Mouse (Mus musculus): ENCODE measurements around the gene Mt1.

Gene Mt1

DNA sequence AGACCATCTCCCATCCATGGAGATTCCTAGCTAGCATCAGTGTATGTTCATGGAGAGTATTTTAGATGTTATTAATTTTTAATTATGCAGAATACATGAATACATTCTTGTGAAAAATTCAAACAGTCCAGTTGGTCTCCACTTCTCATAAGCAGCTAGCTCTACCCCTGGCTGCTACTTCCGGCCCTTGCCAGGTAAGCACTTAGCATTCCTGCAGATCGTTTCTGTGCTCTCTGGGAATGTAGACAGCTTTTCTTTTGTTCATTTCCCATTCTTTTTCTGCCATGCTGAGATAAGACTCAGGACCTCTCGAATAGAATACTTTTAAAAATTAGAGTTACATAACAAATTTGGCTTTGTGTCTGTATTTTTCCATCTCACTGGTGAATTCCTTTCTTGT, 25.2 kb downstream of the Mt1 start:
- in situ Hi-C loops (cut with MboI, MseI), result loop anchor here (5.0 to 10.0 kb wide), 3 partner anchors 37 to 1849 kb away; partner anchors contain the start of gene Irx5

DNA sequence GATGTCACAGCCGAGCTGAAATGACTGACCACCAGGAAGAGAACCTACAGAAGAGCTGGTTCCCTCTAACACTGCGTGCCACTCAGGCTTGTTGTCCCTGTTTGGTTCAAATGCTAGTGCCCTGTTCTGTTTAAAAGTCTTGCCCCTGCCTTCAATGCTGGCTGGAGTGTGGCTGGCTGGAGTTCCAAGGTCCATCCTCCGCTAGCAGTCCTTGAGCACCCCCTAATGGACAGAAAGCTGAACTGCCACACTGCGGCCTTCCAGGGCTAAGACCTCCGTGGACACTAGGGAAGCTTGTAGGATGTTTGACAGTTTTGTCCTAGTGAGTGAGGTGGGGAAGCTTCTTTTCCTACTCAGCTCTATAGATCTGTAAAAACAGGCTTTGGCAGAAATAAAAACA, 26.9 kb downstream of the Mt1 start:
- in situ Hi-C loops (cut with MboI, MseI), result loop anchor here (10.0 kb wide), 1 partner anchor 1851 kb away; the partner anchor contains the start of gene Irx5

DNA sequence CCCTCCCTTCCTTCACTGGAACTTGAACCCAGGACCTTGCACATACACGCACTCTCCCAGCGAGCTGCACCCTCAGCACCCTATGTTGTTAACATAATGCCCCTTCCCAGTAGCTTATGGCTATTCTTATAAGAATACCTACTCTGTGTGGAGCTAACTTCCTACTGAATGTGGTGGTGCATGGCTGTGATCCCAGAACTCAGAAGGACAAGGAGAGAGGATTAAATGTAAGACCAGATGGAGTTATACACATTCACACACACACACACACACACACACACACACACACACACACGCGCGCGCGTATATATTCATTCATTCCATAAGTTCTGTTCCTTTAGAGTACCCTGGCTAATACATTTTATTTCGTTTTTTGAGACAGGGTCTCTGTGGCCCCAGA, 27.4 kb downstream of the Mt1 start:
- in situ Hi-C loops (cut with MboI, MseI), result loop anchor here (10.0 kb wide), 1 partner anchor 1851 kb away; the partner anchor contains the start of gene Irx5

DNA sequence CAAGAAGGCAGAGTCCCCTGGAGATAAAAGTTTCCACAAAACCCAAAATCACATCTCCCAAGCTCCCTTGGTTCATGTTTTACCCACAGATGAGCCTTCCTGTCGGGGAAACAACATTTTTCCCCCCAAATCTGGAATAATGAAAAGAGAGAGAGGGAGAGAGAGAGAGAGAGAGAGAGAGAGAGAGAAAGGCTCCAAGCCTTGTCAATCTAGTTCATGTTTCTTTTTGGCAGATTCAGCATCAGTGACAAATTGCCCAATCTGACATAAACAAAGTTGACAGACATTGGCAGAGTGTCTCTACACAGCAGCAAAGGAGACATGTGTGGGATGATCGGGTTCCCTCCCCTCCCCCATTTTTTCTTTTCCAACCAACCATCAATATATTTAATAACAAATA, 28.6 kb downstream of the Mt1 start:
- in situ Hi-C loops (cut with MboI, MseI), result loop anchor here (10.0 kb wide), 1 partner anchor 1853 kb away; the partner anchor contains the start of gene Irx5

DNA sequence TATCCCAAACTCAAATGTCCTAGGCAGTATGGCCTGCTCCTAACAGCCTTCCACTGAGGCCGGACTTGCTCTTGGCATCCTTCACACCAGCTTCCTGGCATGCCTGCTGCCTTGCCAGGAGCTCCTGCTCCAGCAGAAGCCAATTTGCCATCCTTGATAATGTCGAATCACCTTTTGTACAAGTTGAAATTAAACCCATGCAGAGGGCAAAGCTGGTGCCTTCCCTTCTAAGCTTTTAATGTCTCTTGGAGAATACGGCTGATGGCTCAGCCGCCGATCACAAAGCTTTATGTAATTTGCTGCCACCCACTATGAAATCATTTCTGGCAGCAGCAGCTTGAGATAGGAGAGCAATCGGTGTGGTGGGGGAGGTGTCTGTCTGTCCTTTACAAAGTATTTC, 30.8 kb downstream of the Mt1 start:
- in situ Hi-C loops (cut with MboI, MseI), result loop anchor here (10.0 kb wide), 1 partner anchor 1855 kb away; the partner anchor contains the start of gene Irx5

DNA sequence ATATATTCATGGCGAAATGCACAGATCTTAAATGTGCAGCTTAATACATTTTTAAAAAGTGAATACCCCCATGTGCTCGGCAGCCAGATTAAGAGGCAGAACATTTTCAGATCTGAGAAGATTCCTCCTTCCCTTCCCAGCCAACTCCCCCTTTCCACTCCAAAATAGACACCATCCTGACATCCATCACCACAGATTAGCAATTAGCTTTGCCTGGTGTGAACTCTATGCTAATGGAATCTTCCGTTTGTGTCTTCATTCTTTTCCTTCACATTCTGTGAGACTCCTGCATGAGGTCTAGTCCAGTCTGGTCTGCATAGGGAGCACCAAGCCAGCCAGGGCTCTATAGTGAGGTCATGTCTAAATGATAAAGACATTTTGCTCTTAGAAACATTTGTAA, 31.3 kb downstream of the Mt1 start:
- in situ Hi-C loops (cut with MboI, MseI), result no loop called here

DNA sequence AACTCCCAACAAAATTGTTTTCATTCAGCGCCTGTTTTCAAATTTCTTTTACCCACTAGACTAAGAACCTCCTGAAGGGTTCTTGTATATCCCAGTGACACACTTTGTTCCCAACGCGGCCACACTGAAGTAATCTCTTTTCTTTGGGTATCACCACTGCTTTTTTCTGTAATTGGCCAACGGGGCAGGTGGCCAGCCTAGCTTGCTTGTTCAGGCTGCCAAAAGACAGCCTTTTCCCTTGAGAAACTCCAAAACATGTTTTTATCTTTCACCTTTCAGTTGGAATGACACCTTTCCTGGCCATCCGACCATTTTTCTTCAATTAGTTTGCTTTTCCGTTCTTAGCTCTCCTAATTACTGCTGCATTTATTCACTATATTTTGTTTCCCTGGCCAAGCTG, 34.9 kb downstream of the Mt1 start:
- in situ Hi-C loops (cut with MboI, MseI), result no loop called here

DNA sequence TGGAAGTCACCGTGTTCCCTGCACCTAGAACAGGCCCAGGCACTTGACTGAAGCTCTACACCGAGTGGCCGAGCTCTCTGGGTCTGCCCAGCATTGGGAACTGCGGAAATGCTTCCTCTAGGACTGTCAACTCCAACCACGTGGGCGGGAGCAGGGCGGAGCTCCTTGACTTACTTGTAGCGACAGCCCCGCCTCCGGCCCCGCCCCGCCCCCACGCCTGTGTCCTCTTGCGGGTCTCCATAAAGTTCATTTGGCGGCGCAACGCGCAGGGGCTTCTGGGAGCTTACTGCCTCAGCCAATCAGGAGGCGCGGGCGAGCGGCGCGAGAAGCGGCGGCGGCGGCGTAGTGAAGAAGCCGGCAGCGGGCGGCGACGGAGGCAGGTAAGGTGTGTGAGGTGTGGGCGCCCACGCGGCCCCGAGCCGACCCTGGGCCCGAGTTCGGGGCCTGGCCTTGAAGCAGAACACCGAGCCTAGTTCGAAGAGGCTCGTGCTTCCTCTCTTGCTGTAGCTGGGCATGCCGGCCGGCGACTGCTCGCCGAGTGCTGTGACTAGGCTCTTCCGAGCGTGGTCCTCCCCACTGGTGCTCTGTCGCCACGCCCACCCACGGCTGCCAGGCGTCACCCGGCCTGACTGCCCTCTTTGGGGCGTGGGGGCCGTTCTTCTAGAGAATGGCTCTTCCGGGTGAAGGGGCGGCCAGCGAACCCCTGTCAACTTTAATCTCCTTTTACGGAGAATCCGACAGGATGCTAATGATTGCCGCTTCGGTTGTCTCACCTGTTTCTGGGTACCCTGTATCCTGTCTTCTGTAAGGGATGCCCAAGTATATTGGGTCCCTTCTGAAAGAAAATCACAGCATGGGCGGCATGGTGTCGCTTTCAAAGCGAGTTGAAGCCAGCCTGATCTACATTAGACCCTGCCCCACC, 35.6 kb downstream of the Mt1 start, which contains the start of gene Nup93:
Gene Nup93, plus strand, starts transcription at position 313 of the 922 bp plus-strand sequence.
- in situ Hi-C loops (cut with MboI, MseI), result no loop called here

DNA sequence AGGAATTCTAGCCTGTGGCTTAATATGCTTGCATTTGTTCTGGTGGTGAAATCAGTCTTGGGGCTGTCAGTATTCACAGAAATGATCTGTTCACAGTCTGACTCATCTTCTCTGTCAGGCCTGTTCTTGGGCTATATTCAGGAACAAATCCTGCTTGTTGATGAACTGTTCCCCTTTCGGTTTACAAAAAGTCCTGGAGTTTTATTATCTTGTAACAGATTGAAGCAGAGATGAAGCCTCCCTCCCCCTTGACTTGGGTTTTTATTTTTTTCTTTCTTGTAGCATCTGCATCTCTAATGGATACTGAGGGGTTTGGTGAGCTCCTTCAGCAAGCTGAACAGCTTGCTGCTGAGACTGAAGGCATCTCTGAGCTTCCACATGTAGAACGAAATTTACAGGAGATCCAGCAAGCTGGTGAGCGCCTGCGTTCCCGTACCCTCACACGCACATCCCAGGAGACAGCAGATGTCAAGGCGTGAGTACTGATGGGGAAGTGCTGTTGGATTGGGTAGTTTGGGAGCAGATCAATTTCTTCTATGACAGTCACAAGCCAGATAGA, 48.6 kb downstream of the Mt1 start:
- in situ Hi-C loops (cut with MboI, MseI), result no loop called here

Measured in regulatory T cell (primary cell).